Mouse (Mus musculus) leukemia stem cell, adult 10-12 weeks (primary cell): ENCODE data around the gene Olfr734. TPM values are rescaled to one million over a fixed set of nuclear protein-coding genes. Genes with fewer than 3 reads are reported as not detected.

ENCODE experiments used
- polyA plus RNA-seq: library from polyadenylated mRNA; stranded (reverse); fragments of >175 nt; gene quantifications from 2 replicates; pipeline ENCODE4 v1.2.3, GENCODE M21; 2012; ENCODE audit warnings: low replicate concordance

Gene Olfr734
- polyA plus RNA-seq = not detected in 2 replicates

GRCm38 (mm10) chr14:50326661-50327060 is at the start of gene Olfr734:
Olfr734 (minus strand) TSS chr14:50326761.

GRCm38 (mm10) chr14:50357593-50357992 is 31.0 kb upstream of the Olfr734 start, which contains the start of gene Tlr11:
Tlr11 (plus strand) TSS chr14:50357914.

GRCm38 (mm10) chr14:50348796-50349195 is 22.2 kb upstream of the Olfr734 start, which contains the start of gene Olfr735:
Olfr735 (minus strand) TSS chr14:50348872.

GRCm38 (mm10) chr14:50301422-50301821 is 25.1 kb downstream of the Olfr734 start, which contains the start of gene Olfr733:
Olfr733 (minus strand) TSS chr14:50301522.

GRCm38 (mm10) chr14:50284106-50284505 is 42.5 kb downstream of the Olfr734 start, which contains the start of gene Olfr732:
Olfr732 (minus strand) TSS chr14:50284206.

Other genes starting within 250 kb of the Olfr734 start
- not detected in 2 replicates for gene Olfr726, start 235.8 kb downstream of the Olfr734 start, polyA plus RNA-seq
- not detected in 2 replicates for gene Olfr727, start 203.6 kb downstream of the Olfr734 start, polyA plus RNA-seq
- gene Olfr728, start 184.1 kb downstream of the Olfr734 start, polyA plus RNA-seq = not detected in 2 replicates
- not detected in 2 replicates for gene Olfr729, start 173.9 kb downstream of the Olfr734 start, polyA plus RNA-seq
- gene Olfr730, start 138.6 kb downstream of the Olfr734 start, polyA plus RNA-seq = not detected in 2 replicates
- 0.05 TPM in 1 of 2 replicates, not detected in the other for gene Olfr731, start 84.9 kb downstream of the Olfr734 start, polyA plus RNA-seq
- gene Olfr732, start 42.6 kb downstream of the Olfr734 start, polyA plus RNA-seq = not detected in 2 replicates
- gene Olfr733, start 25.2 kb downstream of the Olfr734 start, polyA plus RNA-seq = not detected in 2 replicates
- not detected in 2 replicates for gene Olfr735, start 22.1 kb upstream of the Olfr734 start, polyA plus RNA-seq
- gene Tlr11, start 31.2 kb upstream of the Olfr734 start, polyA plus RNA-seq = 0.12 and 0.17 TPM in 2 replicates
- gene Olfr736, start 54.4 kb upstream of the Olfr734 start, polyA plus RNA-seq = not detected in 2 replicates
- not detected in 2 replicates for gene Olfr738, start 80.8 kb upstream of the Olfr734 start, polyA plus RNA-seq
- not detected in 2 replicates for gene Olfr739, start 91.9 kb upstream of the Olfr734 start, polyA plus RNA-seq
- not detected in 2 replicates for gene Olfr740, start 118.8 kb upstream of the Olfr734 start, polyA plus RNA-seq
- gene Olfr741, start 146.0 kb upstream of the Olfr734 start, polyA plus RNA-seq = not detected in 2 replicates
- gene Olfr742, start 176.8 kb upstream of the Olfr734 start, polyA plus RNA-seq = not detected in 2 replicates
- not detected in 2 replicates for gene Olfr743, start 195.1 kb upstream of the Olfr734 start, polyA plus RNA-seq